Comparison of ENCODE assay signal across 12 mouse cellular contexts in the genomic region with DNA sequence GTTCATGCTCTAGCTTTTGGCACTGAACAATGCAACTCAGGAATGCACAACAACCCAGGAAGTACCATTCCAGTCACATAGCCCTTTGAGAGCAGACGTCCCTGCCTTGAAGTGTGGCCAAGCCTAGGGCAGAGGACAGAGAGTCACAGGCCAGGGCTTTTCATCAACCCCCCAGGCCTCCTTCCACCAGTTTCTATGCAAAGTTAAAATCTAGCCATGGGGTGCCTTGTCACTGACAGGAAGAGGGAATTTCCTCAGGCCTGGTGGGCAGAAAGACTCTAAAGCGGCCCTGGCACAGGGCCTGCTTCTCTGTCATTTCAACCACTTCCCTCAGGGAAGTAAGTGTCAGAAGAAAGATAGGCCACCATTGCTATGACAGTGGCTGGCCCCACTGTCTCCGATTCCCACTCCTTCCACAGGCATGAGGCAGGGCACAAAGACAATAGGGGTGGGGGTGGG. TPM values are rescaled to one million over a fixed set of nuclear protein-coding genes. Genes with fewer than 3 reads are reported as not detected.
DNase-seq lines count a peak whose midpoint lies in the region; ATAC-seq lines count a peak whose summit lies in the region.
"Had no signal": no experiment of that assay in that cellular context is flagged by ENCODE, and none has a peak within 500 bp of the region (broad histone marks: within the 10 kb centered on the region; RNA-seq: fewer than 3 reads in every experiment).

No protein-coding gene starts in this region.

- no peaks in the 10 kb centered on the region for H3K27me3 ChIP-seq in hindbrain, embryonic 14.5 days (ENCODE audit: control insufficient read depth, insufficient read depth, low read length)
- H3K27me3 ChIP-seq in hindbrain, embryonic 12.5 days: no peaks in the 10 kb centered on the region
- no peaks in the 10 kb centered on the region for H3K27me3 ChIP-seq in neural tube, embryonic 13.5 days

- peak; percentile 25 for DNase-seq in cerebellum, adult 11-12 months
- DNase-seq in cerebellum, adult 11 months: no peak
- DNase-seq in hindbrain, embryonic 14.5 days (ENCODE audit: low spot score): no peak
- no peak for DNase-seq in neural tube, embryonic 10.5 days (ENCODE audit: extremely low spot score, low spot score)
- DNase-seq in ovary, postnatal 10 days (ENCODE audit: low spot score): no peak
- no peak for DNase-seq in frontal cortex, postnatal 36 days (ENCODE audit: low spot score in 2 of 2)
- DNase-seq: cerebellum, adult 18-20 months; gastrocnemius, postnatal 10 days; thymus, adult 18-20 months had no signal

- H3K4me2 ChIP-seq in hindbrain, embryonic 14.5 days (replicated peaks): no peak overlapping the region
- no peak overlapping the region for H3K4me2 ChIP-seq in hindbrain, embryonic 12.5 days (replicated peaks)
- H3K4me2 ChIP-seq in neural tube, embryonic 13.5 days: no peak overlapping the region

- H3K9ac ChIP-seq in hindbrain, embryonic 14.5 days: no peak overlapping the region
- no peak overlapping the region for H3K9ac ChIP-seq in hindbrain, embryonic 12.5 days
- no peak overlapping the region for H3K9ac ChIP-seq in neural tube, embryonic 13.5 days
- H3K9ac ChIP-seq: liver, embryonic 14.5 days had no signal

- no peaks in the 10 kb centered on the region; the same call in 1 of the 2 replicates for H3K4me1 ChIP-seq in hindbrain, embryonic 14.5 days (replicated peaks; ENCODE audit: control insufficient read depth, insufficient read depth, low read length)
- no peaks in the 10 kb centered on the region for H3K4me1 ChIP-seq in hindbrain, embryonic 12.5 days
- H3K4me1 ChIP-seq in neural tube, embryonic 13.5 days (replicated peaks): peaks cover 8% of the 10 kb centered on the region; the same call in 1 of the 2 replicates

- peaks cover 93% of the 10 kb centered on the region for H3K36me3 ChIP-seq in hindbrain, embryonic 14.5 days (replicated peaks; ENCODE audit: control insufficient read depth, insufficient read depth)
- H3K36me3 ChIP-seq in hindbrain, embryonic 12.5 days: peaks cover 71% of the 10 kb centered on the region
- H3K36me3 ChIP-seq in neural tube, embryonic 13.5 days: peaks cover 83% of the 10 kb centered on the region

- 0 out of 2 replicates have a peak overlapping the region, but pooled peaks have one; percentile 4 for H3K27ac ChIP-seq in hindbrain, embryonic 14.5 days
- no peak overlapping the region for H3K27ac ChIP-seq in hindbrain, embryonic 12.5 days
- peak overlapping the region; percentile 23; the same call in 1 of the 2 replicates for H3K27ac ChIP-seq in neural tube, embryonic 13.5 days (replicated peaks)
- H3K27ac ChIP-seq: liver, embryonic 14.5 days had no signal

- ATAC-seq in hindbrain, embryonic 14.5 days (ENCODE audit: low FRiP score): no peak
- no peak for ATAC-seq in hindbrain, embryonic 12.5 days (ENCODE audit: low FRiP score)
- ATAC-seq in neural tube, embryonic 13.5 days (ENCODE audit: low read depth): no peak

- H3K9me3 ChIP-seq in hindbrain, embryonic 14.5 days (ENCODE audit: control insufficient read depth, low read length): no peaks in the 10 kb centered on the region
- H3K9me3 ChIP-seq in hindbrain, embryonic 12.5 days (replicated peaks): no peaks in the 10 kb centered on the region
- no peaks in the 10 kb centered on the region for H3K9me3 ChIP-seq in neural tube, embryonic 13.5 days

- H3K4me3 ChIP-seq in hindbrain, embryonic 14.5 days (replicated peaks; ENCODE audit: low read length): no peak overlapping the region
- H3K4me3 ChIP-seq in hindbrain, embryonic 12.5 days: no peak overlapping the region
- no peak overlapping the region for H3K4me3 ChIP-seq in neural tube, embryonic 13.5 days

- WGBS in hindbrain, embryonic 14.5 days: 71% methylated on average over 3 of the region's 3 CpGs
- WGBS in hindbrain, embryonic 12.5 days: 58% methylated on average over 3 of the region's 3 CpGs
- 74% methylated on average over 3 of the region's 3 CpGs for WGBS in neural tube, embryonic 13.5 days

RNA-seq across cellular contexts. Expression of gene Vps33a, which starts 34.4 kb away (rescaled TPM):
- 49.8 and 50.4 TPM in 2 replicates for polyA plus RNA-seq in hindbrain, embryonic 14.5 days (2014; fragmentation: Nextera tagmentation; extraction: Ambion mirVana)
- polyA plus RNA-seq in hindbrain, embryonic 12.5 days (2016; fragmentation: Nextera tagmentation; extraction: Ambion mirVana): 41.4 and 43.7 TPM in 2 replicates
- polyA plus RNA-seq in neural tube, embryonic 13.5 days (2015; fragmentation: Nextera tagmentation; extraction: Ambion mirVana): 43.0 and 45.4 TPM in 2 replicates
